Mouse (Mus musculus): Measurements from ENCODE around the gene Ndufc1. TPM values are rescaled to one million over a fixed set of nuclear protein-coding genes. Genes with fewer than 3 reads are reported as not detected.
"Not testable (repeated sequence)": the region's sequence is repeated elsewhere in the genome, so short reads cannot be mapped to it uniquely, and the experiment has no call there.

Gene Ndufc1
- polyA plus RNA-seq, 1 experiment from 2014 or later = 650 TPM

DNA sequence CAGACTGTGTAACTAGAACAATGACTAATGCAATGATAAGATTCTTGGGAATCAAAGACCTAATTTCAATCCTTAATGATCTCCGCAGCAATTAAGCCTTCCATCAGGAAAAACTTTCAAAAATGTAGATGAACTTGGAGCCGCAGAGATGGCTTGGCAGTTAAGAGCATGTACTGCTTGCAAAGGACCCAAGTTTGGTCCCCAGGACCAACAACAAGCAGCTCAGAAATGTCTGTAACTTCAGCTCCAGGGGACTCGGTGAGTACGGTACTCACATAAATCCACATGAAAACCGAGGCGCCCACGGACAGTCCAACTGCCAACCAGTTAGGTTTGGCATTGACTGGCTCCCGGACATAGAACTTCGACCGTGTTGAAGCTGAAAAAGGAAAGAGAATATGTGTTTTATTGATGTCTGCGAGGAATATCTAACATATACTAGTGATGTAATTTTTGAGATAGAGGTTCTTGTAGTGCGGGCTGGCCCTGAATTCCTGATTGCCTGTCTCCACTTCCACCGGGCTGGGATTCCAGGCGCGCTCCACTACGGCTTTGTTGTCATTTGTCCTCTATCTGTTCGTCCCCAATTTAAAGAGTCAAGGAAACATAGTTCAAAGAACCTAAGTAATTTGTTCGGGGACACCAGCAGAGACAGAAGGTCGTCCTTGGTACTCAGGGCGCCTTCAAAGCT is 773 bp downstream of the Ndufc1 start:
- H3K4me2 ChIP-seq = peak overlapping the region; percentile 79
- H3K9me3 ChIP-seq (ENCODE audit: low read depth, low read length) = no peaks in the 10 kb centered on the region
- peak overlapping the region; percentile 85 for H3K4me3 ChIP-seq (ENCODE audit: low read depth, low read length)
- 17% methylated on average over 20 of the region's 20 CpGs for WGBS
- no peak; the same call in 1 of the 2 replicates for ATAC-seq (ENCODE audit: insufficient read depth)
- H3K36me3 ChIP-seq (ENCODE audit: insufficient read depth) = peaks cover 28% of the 10 kb centered on the region
- H3K9ac ChIP-seq = peak overlapping the region; percentile 88
- no peaks in the 10 kb centered on the region for H3K4me1 ChIP-seq (ENCODE audit: insufficient read depth)
- DNase-seq = peak; percentile 30
- no peaks in the 10 kb centered on the region for H3K27me3 ChIP-seq (ENCODE audit: insufficient read depth, low read length)
- TF ChIP-seq CTCF (IDR thresholded peaks at IDR 0.05; ENCODE audit: low read depth) = no peak
- H3K27ac ChIP-seq (ENCODE audit: low read depth) = peak overlapping the region; percentile 86

DNA sequence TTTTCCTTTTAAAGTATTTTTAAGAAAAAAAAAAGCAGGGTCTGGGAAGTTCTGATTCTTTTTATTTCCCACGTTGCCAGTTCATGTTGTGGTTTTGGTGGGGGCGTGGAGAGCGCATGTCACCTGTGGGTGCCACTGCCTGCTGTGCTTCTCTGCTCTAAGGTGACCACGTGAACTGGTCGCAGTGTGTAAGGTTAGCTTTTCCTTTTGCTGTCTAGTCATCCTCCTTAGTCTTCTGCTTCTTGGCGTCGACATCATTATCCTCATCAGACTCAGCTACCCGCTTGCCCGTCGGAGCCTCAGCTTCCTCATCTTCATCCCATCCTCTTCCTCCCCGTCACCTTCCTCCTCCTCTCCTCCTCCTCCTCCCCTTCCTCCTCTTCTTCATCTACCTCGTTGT is 6.2 kb downstream of the Ndufc1 start:
- Histone ChIP-seq H3K27me3 (ENCODE audit: insufficient read depth, low read length) (peaks cover 6% of the 10 kb centered on the region; the same call in 1 of the 2 replicates), H3K4me3 (ENCODE audit: low read depth, low read length) (no peak overlapping the region), H3K36me3 (ENCODE audit: insufficient read depth) (peaks cover 30% of the 10 kb centered on the region), H3K9me3 (ENCODE audit: low read depth, low read length) (no peaks in the 10 kb centered on the region), H3K4me2 (no peak overlapping the region), H3K9ac (no peak overlapping the region), H3K4me1 (ENCODE audit: insufficient read depth) (no peaks in the 10 kb centered on the region), H3K27ac (ENCODE audit: low read depth) (no peak overlapping the region)
- ATAC-seq (ENCODE audit: insufficient read depth) (no peak), DNase-seq (no peak)
- no peak for TF ChIP-seq CTCF (IDR thresholded peaks at IDR 0.05; ENCODE audit: low read depth)
- 91% methylated on average over 12 of the region's 12 CpGs for WGBS

DNA sequence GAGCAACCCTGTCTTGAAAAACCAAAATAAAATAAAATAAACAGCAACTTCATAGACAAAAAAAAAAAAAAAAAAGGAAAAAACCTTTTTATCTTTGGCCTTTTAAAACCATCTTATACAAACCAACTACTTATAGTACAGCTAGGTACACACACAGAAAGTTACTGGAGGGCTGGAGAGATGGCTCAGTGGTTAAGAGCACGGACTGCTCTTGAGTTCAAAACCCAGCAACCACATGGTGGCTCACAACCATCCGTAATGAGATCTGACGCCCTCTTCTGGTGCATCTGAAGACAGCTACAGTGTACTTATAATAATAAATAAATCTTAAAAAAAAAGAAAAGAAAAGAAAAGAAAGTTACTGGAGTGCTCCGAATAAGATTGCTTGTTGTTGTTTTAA is 6.7 kb downstream of the Ndufc1 start:
- peaks cover 29% of the 10 kb centered on the region for H3K36me3 ChIP-seq (ENCODE audit: insufficient read depth)
- 56% methylated on average over 4 of the region's 4 CpGs for WGBS
- H3K4me2 ChIP-seq; H3K9me3 ChIP-seq (ENCODE audit: low read depth, low read length); H3K27ac ChIP-seq (ENCODE audit: low read depth); DNase-seq; H3K4me1 ChIP-seq (ENCODE audit: insufficient read depth); H3K27me3 ChIP-seq (ENCODE audit: insufficient read depth, low read length); H3K9ac ChIP-seq; ATAC-seq (ENCODE audit: insufficient read depth); H3K4me3 ChIP-seq (ENCODE audit: low read depth, low read length): not testable (repeated sequence)

DNA sequence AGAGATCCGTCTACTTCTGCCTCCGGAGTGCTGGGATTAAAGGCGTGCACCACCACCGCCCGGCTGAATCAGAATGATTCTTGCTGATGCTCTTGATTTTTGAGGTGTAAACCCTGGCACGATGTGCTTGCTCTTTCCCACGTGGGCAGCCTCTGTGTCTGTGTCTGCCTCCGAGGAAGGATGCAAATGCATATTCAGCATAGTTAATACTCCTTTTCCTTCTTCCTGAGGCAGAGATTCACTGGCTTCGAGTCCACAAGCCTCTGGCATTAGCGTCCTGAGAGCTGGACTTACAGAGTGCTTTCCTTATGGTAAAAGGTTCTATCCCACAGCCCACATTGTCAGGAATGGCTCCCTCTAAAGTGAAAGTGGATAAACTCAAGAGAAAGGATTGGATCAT is 8.1 kb downstream of the Ndufc1 start:
- Histone ChIP-seq H3K27ac (ENCODE audit: low read depth) (no peak overlapping the region), H3K27me3 (ENCODE audit: insufficient read depth, low read length) (peaks cover 10% of the 10 kb centered on the region), H3K4me3 (ENCODE audit: low read depth, low read length) (no peak overlapping the region), H3K9ac (no peak overlapping the region), H3K36me3 (ENCODE audit: insufficient read depth) (peaks cover 17% of the 10 kb centered on the region), H3K4me1 (ENCODE audit: insufficient read depth) (no peaks in the 10 kb centered on the region), H3K9me3 (ENCODE audit: low read depth, low read length) (no peaks in the 10 kb centered on the region), H3K4me2 (no peak overlapping the region)
- WGBS = 72% methylated on average over 10 of the region's 10 CpGs
- DNase-seq (no peak), ATAC-seq (ENCODE audit: insufficient read depth) (no peak)
- no peak for TF ChIP-seq CTCF (IDR thresholded peaks at IDR 0.05; ENCODE audit: low read depth)

DNA sequence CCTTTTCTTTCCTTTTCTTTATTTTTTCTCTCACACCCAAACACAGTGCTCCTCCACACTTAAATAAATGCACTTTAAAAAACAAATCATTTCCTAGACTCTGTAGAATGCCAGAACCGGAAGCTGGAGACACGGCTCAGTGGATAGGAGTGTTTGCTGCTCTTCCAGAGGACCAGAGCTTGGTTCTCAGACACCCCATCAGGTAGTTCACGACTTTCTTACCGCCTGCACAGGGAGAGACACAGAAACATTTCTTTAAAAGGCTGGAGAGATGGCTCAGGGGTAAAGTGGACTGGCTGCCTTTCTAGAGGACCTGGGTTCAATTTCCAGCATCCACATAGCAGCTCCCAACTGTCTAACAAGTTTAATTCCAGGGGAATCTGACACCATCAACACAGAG is 9.3 kb downstream of the Ndufc1 start:
- ATAC-seq (ENCODE audit: insufficient read depth) = no peak
- no peak for TF ChIP-seq CTCF (IDR thresholded peaks at IDR 0.05; ENCODE audit: low read depth)
- Histone ChIP-seq H3K27ac (ENCODE audit: low read depth) (no peak overlapping the region), H3K4me1 (ENCODE audit: insufficient read depth) (no peaks in the 10 kb centered on the region), H3K36me3 (ENCODE audit: insufficient read depth) (peaks cover 13% of the 10 kb centered on the region), H3K4me3 (ENCODE audit: low read depth, low read length) (no peak overlapping the region), H3K9ac (no peak overlapping the region), H3K4me2 (no peak overlapping the region), H3K27me3 (ENCODE audit: insufficient read depth, low read length) (peaks cover 14% of the 10 kb centered on the region), H3K9me3 (ENCODE audit: low read depth, low read length) (no peaks in the 10 kb centered on the region)
- DNase-seq = no peak
- 50% methylated on average over 4 of the region's 4 CpGs for WGBS

DNA sequence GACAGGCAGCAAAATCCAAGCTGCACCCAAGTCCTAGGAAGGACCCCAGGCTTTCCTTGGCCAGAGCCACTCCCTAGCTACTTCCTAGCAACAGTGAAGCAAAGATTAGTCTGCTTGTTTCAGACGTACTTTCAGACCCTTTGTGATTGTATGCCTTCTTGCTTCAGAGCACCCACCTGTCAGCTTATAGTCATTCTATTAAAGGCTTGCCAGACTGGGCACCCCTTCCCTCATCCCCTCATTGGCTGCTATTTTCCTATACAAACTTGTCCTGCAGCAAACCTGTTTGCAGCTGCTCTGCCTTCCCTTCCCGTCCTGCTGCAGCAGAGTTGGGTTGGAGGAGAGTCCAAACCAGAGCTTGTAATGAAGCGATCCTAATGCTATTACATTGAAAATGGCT is 10.1 kb downstream of the Ndufc1 start:
- no peak for TF ChIP-seq CTCF (IDR thresholded peaks at IDR 0.05; ENCODE audit: low read depth)
- peaks cover 8% of the 10 kb centered on the region for H3K36me3 ChIP-seq (ENCODE audit: insufficient read depth)
- peaks cover 14% of the 10 kb centered on the region for H3K27me3 ChIP-seq (ENCODE audit: insufficient read depth, low read length)
- H3K4me3 ChIP-seq (ENCODE audit: low read depth, low read length) = no peak overlapping the region
- no peak overlapping the region for H3K27ac ChIP-seq (ENCODE audit: low read depth)
- no peak overlapping the region for H3K4me2 ChIP-seq
- H3K9me3 ChIP-seq (ENCODE audit: low read depth, low read length) = no peaks in the 10 kb centered on the region
- 25% methylated on average over 3 of the region's 3 CpGs for WGBS
- H3K9ac ChIP-seq = no peak overlapping the region
- H3K4me1 ChIP-seq (ENCODE audit: insufficient read depth) = no peaks in the 10 kb centered on the region
- no peak for DNase-seq
- no peak for ATAC-seq (ENCODE audit: insufficient read depth)

DNA sequence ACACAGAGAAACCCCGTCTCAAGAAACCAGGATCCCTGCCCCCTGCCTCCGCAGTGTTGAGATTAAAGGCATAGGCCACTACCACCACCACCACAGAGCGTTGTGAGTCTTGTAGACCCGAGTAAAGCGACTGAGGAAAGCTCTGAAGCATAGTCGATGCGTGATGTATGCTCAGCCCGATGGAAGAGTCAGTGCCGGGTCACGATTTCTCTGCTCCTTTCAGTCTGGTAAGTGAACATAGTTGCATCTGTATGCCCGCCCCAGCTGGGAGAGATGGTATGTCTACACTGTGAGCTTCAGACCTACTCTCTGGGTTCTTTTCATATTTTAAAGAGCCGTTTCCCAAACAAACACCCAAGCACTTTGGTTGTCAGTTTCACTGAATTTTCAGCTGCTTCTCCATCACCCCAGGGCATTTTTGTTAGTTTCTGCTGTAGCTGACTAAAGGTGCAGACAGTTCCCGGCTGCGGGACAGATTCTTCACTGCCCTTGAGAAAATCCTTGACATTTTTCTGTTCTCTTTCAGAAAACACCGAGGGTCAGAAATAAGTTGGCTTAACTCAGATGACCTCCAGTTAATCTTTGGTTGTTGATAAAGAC is 11.0 kb downstream of the Ndufc1 start:
- 53% methylated on average over 15 of the region's 15 CpGs for WGBS
- H3K4me3 ChIP-seq (ENCODE audit: low read depth, low read length) = no peak overlapping the region

More for the DNA sequence above, 11.0 kb downstream of the Ndufc1 start:
- no peaks in the 10 kb centered on the region for H3K9me3 ChIP-seq (ENCODE audit: low read depth, low read length)
- no peak overlapping the region for H3K27ac ChIP-seq (ENCODE audit: low read depth)
- no peak overlapping the region for H3K4me2 ChIP-seq
- ATAC-seq (ENCODE audit: insufficient read depth) = no peak
- H3K4me1 ChIP-seq (ENCODE audit: insufficient read depth) = no peaks in the 10 kb centered on the region
- H3K9ac ChIP-seq = no peak overlapping the region
- peaks cover 14% of the 10 kb centered on the region for H3K27me3 ChIP-seq (ENCODE audit: insufficient read depth, low read length)
- TF ChIP-seq CTCF (IDR thresholded peaks at IDR 0.05; ENCODE audit: low read depth) = no peak
- H3K36me3 ChIP-seq (ENCODE audit: insufficient read depth) = no peaks in the 10 kb centered on the region; the same call in 1 of the 2 replicates
- DNase-seq = no peak
